14 mouse cellular contexts compared by ENCODE assay signal in genomic region chr13:18204476-18205250, GRCm38 (mm10).
A peak's percentile ranks its signal among the peaks of the same experiment; 100 is the strongest.
DNase-seq lines count a peak whose midpoint lies in the region; ATAC-seq lines count a peak whose summit lies in the region.
"Had no signal": no experiment of that assay in that cellular context is flagged by ENCODE, and none has a peak within 500 bp of the region (broad histone marks: within the 10 kb centered on the region; RNA-seq: fewer than 3 reads in every experiment).

No protein-coding gene starts in this region.

- no peaks in the 10 kb centered on the region for H3K27me3 ChIP-seq in hindbrain, embryonic 11.5 days (ENCODE audit: control insufficient read depth, insufficient read depth, low read length)
- no peaks in the 10 kb centered on the region for H3K27me3 ChIP-seq in midbrain, embryonic 14.5 days (ENCODE audit: control insufficient read depth, insufficient read depth, low read length)
- H3K27me3 ChIP-seq in intestine, embryonic 15.5 days (replicated peaks) = no peaks in the 10 kb centered on the region
- H3K27me3 ChIP-seq: heart, embryonic 13.5 days had no signal

- H3K36me3 ChIP-seq in hindbrain, embryonic 11.5 days (ENCODE audit: control insufficient read depth, insufficient read depth, low read length) = no peaks in the 10 kb centered on the region
- no peaks in the 10 kb centered on the region for H3K36me3 ChIP-seq in midbrain, embryonic 14.5 days (ENCODE audit: control insufficient read depth, insufficient read depth, low read length)
- H3K36me3 ChIP-seq in intestine, embryonic 15.5 days = no peaks in the 10 kb centered on the region
- H3K36me3 ChIP-seq: heart, embryonic 13.5 days had no signal

- H3K4me3 ChIP-seq in hindbrain, embryonic 11.5 days (ENCODE audit: low read depth, low read length) = no peak overlapping the region
- H3K4me3 ChIP-seq in midbrain, embryonic 14.5 days (replicated peaks; ENCODE audit: low read depth, low read length) = no peak overlapping the region
- no peak overlapping the region for H3K4me3 ChIP-seq in intestine, embryonic 15.5 days (replicated peaks)
- H3K4me3 ChIP-seq: heart, embryonic 13.5 days; layer of hippocampus, adult 2 months had no signal

- no peak overlapping the region; the same call in 1 of the 2 replicates for H3K4me2 ChIP-seq in hindbrain, embryonic 11.5 days (replicated peaks; ENCODE audit: low read depth, low read length)
- no peak overlapping the region for H3K4me2 ChIP-seq in midbrain, embryonic 14.5 days (ENCODE audit: low read length)
- no peak overlapping the region for H3K4me2 ChIP-seq in intestine, embryonic 15.5 days (replicated peaks)
- H3K4me2 ChIP-seq: heart, embryonic 13.5 days; lung, embryonic 14.5 days had no signal

- no peaks in the 10 kb centered on the region for H3K9me3 ChIP-seq in hindbrain, embryonic 11.5 days (ENCODE audit: control insufficient read depth, low read length)
- no peaks in the 10 kb centered on the region for H3K9me3 ChIP-seq in midbrain, embryonic 14.5 days (ENCODE audit: control insufficient read depth, low read length)
- H3K9me3 ChIP-seq in intestine, embryonic 15.5 days = no peaks in the 10 kb centered on the region
- H3K9me3 ChIP-seq: heart, embryonic 13.5 days had no signal

- H3K27ac ChIP-seq in hindbrain, embryonic 11.5 days (ENCODE audit: low read depth, low read length) = peak overlapping the region; percentile 27; the same call in 1 of the 2 replicates
- 0 out of 2 replicates have a peak overlapping the region, but pooled peaks have one; percentile 33 for H3K27ac ChIP-seq in midbrain, embryonic 14.5 days (replicated peaks; ENCODE audit: low read depth, low read length)
- H3K27ac ChIP-seq in intestine, embryonic 15.5 days = no peak overlapping the region
- H3K27ac ChIP-seq: heart, embryonic 13.5 days; layer of hippocampus, adult 2 months had no signal

- WGBS in hindbrain, embryonic 11.5 days = 40% methylated on average over 8 of the region's 8 CpGs
- 35% methylated on average over 8 of the region's 8 CpGs for WGBS in midbrain, embryonic 14.5 days
- 69% methylated on average over 8 of the region's 8 CpGs for WGBS in intestine, embryonic 15.5 days

- H3K4me1 ChIP-seq in hindbrain, embryonic 11.5 days (replicated peaks; ENCODE audit: control insufficient read depth, insufficient read depth, low read length) = no peaks in the 10 kb centered on the region; the same call in 1 of the 2 replicates
- H3K4me1 ChIP-seq in midbrain, embryonic 14.5 days (ENCODE audit: control insufficient read depth, insufficient read depth, low read length) = peaks cover 11% of the 10 kb centered on the region; the same call in 1 of the 2 replicates
- no peaks in the 10 kb centered on the region for H3K4me1 ChIP-seq in intestine, embryonic 15.5 days (replicated peaks)
- H3K4me1 ChIP-seq: heart, embryonic 13.5 days had no signal

- H3K9ac ChIP-seq in hindbrain, embryonic 11.5 days (ENCODE audit: low read depth, low read length) = no peak overlapping the region
- H3K9ac ChIP-seq in midbrain, embryonic 14.5 days (replicated peaks; ENCODE audit: low read length) = no peak overlapping the region
- H3K9ac ChIP-seq in intestine, embryonic 15.5 days = no peak overlapping the region
- H3K9ac ChIP-seq: heart, embryonic 13.5 days; lung, embryonic 14.5 days had no signal

- peak; percentile 73 for ATAC-seq in hindbrain, embryonic 11.5 days (ENCODE audit: low FRiP score)
- no peak for ATAC-seq in midbrain, embryonic 14.5 days (ENCODE audit: low FRiP score, low TSS enrichment)
- no peak for ATAC-seq in intestine, embryonic 15.5 days
- ATAC-seq: forebrain, embryonic 14.5 days had no signal

- DNase-seq in cerebellum, postnatal 14 days = peak; percentile 4 to 15
- no peak for DNase-seq in cerebellum, adult 9-10 months
- DNase-seq in R1 (ENCODE audit: low read depth, low spot score) = peak; percentile 15
- DNase-seq in hindbrain, embryonic 11.5 days (ENCODE audit: low spot score) = peak; percentile 61
- peak; percentile 41 for DNase-seq in midbrain, embryonic 14.5 days
- no peak for DNase-seq in spleen, postnatal 10 days (ENCODE audit: low spot score in 2 of 2)
- no peak for DNase-seq in spleen, adult 12 weeks (ENCODE audit: low spot score)
- DNase-seq: cerebellum, postnatal 36 days; gastrocnemius, postnatal 10 days; lung, embryonic 14.5 days had no signal

Comparison
In these comparisons a context has a peak if more than half of its experiments do, and no peak if none do; other contexts are left out.
1. DNase-seq: peak in cerebellum, postnatal 14 days (2 of 2), R1 (single experiment), hindbrain, embryonic 11.5 days (single experiment) and midbrain, embryonic 14.5 days (single experiment); none in cerebellum, adult 9-10 months (single experiment), spleen, postnatal 10 days (0 of 2) and spleen, adult 12 weeks (single experiment).